Mouse (Mus musculus): ENCODE data around the gene Sertad2. TPM values are rescaled to one million over a fixed set of nuclear protein-coding genes. Genes with fewer than 3 reads are reported as not detected.

Gene Sertad2
- polyA plus RNA-seq, 1 experiment from 2014 or later, result 31.8 TPM

DNA sequence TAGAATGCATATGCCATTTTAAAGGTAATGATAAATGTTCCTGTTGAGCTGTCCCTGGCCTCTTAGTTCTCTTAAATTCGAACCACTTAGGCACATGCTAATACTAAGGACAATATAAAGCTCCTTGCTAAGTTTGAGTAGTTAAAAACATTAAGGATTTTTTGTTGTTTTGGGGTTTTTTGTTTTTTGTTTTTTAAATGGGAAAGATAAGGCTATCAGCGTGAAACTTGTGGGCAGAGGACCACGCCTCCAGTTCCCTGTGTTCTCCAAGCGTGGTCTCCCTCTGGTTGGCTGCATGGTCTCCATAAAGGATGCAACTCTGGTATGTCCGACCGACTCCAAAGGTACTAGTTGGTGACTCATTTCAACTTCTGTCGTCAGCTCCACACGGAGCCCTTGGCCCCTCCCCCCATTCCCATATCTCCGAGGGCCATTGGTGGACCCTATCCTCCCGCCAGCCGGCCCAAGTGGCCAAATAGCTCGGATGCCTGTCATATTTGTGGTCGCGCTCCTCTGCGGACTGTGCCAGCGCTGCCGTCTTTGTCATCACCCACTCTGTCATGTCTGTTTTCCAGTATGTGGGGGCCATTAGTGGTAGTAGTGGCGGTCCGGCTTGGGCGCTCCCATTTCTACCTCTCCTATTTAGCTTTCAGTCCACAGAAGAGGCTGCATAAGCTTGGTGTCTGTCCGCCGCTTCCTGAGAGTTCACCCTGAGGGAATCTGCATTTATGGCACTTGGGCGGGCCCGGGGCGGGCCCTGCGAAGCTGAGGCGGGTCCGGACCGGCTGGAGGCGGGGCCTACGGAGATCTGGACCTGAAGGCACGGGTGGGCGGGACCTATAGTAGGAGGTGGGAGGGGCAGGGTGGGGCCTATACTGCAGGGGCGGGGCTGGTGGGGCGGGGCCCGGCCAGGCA, 88.2 kb downstream of the Sertad2 start:
- H3K4me3 ChIP-seq, result peak overlapping the region; percentile 89
- no peaks in the 10 kb centered on the region for H3K36me3 ChIP-seq
- H3K9me3 ChIP-seq, result no peaks in the 10 kb centered on the region
- peaks cover 43% of the 10 kb centered on the region for H3K4me1 ChIP-seq (replicated peaks)
- H3K27ac ChIP-seq, result peak overlapping the region; percentile 95
- no peaks in the 10 kb centered on the region for H3K27me3 ChIP-seq (ENCODE audit: insufficient read depth, poor library complexity, severe bottlenecking)
- DNase-seq (ENCODE audit: low spot score), result peak; percentile 96
- 2% methylated on average over 36 of the region's 36 CpGs for WGBS

DNA sequence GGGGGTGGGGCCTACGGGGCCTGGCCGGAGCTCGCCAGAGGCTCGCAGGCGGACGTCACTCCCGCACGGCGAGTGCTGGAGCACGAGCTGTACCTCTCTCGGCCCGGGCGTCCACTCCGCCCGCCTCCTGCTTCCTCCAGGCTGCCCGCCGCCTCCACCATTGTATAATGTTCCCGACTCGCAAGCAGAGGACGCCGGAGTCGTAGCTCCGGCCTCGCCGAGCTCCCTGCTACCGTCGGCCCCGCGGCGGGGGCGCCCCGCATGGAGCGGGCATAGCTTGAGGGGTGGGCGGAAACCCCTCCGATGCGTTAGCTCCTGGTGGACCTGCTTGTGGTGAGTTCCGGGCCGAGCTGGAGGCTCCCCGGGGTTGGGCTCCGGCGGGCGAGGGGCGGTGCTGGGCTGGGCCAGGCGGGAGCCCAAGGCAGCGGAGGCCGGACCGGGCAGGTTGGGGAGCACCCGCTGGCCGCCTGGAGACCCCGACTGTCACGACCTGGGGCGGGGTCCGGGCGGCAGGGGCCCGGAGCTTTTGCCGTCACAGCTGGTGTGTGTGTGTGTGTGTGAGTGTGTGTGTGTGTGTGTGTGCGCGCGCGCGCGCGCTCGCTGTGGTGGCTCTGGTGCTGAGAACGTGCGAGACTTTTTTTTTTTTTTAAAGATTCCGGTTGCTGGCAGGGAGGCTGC, 89.0 kb downstream of the Sertad2 start:
- H3K4me1 ChIP-seq (replicated peaks), result peaks cover 47% of the 10 kb centered on the region
- H3K27ac ChIP-seq, result peak overlapping the region; percentile 95
- no peaks in the 10 kb centered on the region for H3K27me3 ChIP-seq (ENCODE audit: insufficient read depth, poor library complexity, severe bottlenecking)
- H3K36me3 ChIP-seq, result no peaks in the 10 kb centered on the region
- DNase-seq (ENCODE audit: low spot score), result no peak
- H3K4me3 ChIP-seq, result peak overlapping the region; percentile 89
- H3K9me3 ChIP-seq, result no peaks in the 10 kb centered on the region
- WGBS, result under 1% methylated on average over 67 of the region's 67 CpGs

- H3K4me1 ChIP-seq (replicated peaks), result peaks cover 47% of the 10 kb centered on the region
- under 1% methylated on average over 13 of the region's 13 CpGs for WGBS
Observed at GRCm38 (mm10) chr11:20632619-20632965, 89.5 kb downstream of the Sertad2 start.

GRCm38 (mm10) chr11:20634543-20634942, 91.5 kb downstream of the Sertad2 start:
- 75% methylated on average over 1 of the region's 1 CpGs for WGBS

More at GRCm38 (mm10) chr11:20632619-20632965, 89.5 kb downstream of the Sertad2 start:
- no peaks in the 10 kb centered on the region for H3K9me3 ChIP-seq
- no peaks in the 10 kb centered on the region for H3K27me3 ChIP-seq (ENCODE audit: insufficient read depth, poor library complexity, severe bottlenecking)
- no peak for DNase-seq (ENCODE audit: low spot score)
- peak overlapping the region; percentile 95 for H3K27ac ChIP-seq
- no peaks in the 10 kb centered on the region for H3K36me3 ChIP-seq
- H3K4me3 ChIP-seq, result peak overlapping the region; percentile 89

GRCm38 (mm10) chr11:20635646-20636045, 92.6 kb downstream of the Sertad2 start:
- Histone ChIP-seq H3K9me3 (no peaks in the 10 kb centered on the region), H3K27me3 (ENCODE audit: insufficient read depth, poor library complexity, severe bottlenecking) (no peaks in the 10 kb centered on the region), H3K36me3 (no peaks in the 10 kb centered on the region), H3K4me3 (peak overlapping the region; percentile 16), H3K4me1 (replicated peaks) (peaks cover 64% of the 10 kb centered on the region), H3K27ac (peak overlapping the region; percentile 79)
- no peak for DNase-seq (ENCODE audit: low spot score)
- WGBS, result 28% methylated on average over 6 of the region's 6 CpGs

More at GRCm38 (mm10) chr11:20634543-20634942, 91.5 kb downstream of the Sertad2 start:
- Histone ChIP-seq H3K4me1 (replicated peaks) (peaks cover 53% of the 10 kb centered on the region), H3K4me3 (no peak overlapping the region), H3K9me3 (no peaks in the 10 kb centered on the region), H3K36me3 (no peaks in the 10 kb centered on the region), H3K27me3 (ENCODE audit: insufficient read depth, poor library complexity, severe bottlenecking) (no peaks in the 10 kb centered on the region), H3K27ac (peak overlapping the region; percentile 60)
- no peak for DNase-seq (ENCODE audit: low spot score)

DNA sequence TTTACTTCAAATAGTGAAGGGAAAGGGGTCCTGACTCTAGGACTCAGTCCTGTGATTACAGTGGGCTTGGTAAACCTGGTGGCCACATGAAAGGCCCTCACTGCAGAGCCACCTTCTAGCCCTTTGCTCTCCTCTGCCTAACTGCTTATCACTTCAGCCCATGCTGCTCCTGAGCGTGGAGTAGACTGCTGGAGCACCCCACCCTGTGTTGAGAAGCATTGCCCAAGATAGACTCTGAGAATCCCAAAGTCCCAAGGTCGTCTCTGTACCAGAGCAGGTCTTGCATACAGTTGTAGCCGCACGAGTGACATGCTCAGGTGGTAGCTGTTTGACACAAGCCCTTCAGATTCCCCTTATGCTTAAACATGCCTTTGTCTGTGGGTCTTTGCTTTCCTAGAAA, 93.1 kb downstream of the Sertad2 start:
- no peaks in the 10 kb centered on the region for H3K36me3 ChIP-seq
- H3K9me3 ChIP-seq, result no peaks in the 10 kb centered on the region
- DNase-seq (ENCODE audit: low spot score), result no peak
- H3K27ac ChIP-seq, result peak overlapping the region; percentile 79
- 58% methylated on average over 4 of the region's 4 CpGs for WGBS
- H3K27me3 ChIP-seq (ENCODE audit: insufficient read depth, poor library complexity, severe bottlenecking), result no peaks in the 10 kb centered on the region
- H3K4me3 ChIP-seq, result peak overlapping the region; percentile 9; the same call in 1 of the 2 replicates
- H3K4me1 ChIP-seq (replicated peaks), result peaks cover 65% of the 10 kb centered on the region

DNA sequence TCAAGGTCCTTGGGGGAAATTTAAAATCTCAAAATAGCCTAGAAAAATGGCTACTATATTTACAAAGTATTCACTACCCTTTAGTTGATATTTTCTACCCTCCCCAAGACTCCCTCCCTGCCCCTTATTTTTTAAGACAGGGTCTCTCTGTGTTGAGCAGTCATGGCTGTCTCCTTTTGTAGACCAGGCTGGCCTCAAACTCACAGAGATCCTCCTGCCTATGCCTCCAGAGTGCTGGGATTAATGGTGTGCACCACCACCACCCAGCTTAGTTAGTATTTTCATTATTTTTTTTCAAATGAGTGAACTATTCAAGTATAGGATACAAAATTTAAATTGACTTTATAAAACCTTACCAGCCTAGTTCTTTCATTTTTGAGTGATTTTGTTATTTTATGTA, 94.0 kb downstream of the Sertad2 start:
- H3K4me1 ChIP-seq (replicated peaks), result peaks cover 65% of the 10 kb centered on the region
- no peak overlapping the region for H3K27ac ChIP-seq
- H3K27me3 ChIP-seq (ENCODE audit: insufficient read depth, poor library complexity, severe bottlenecking), result no peaks in the 10 kb centered on the region
- no peaks in the 10 kb centered on the region for H3K36me3 ChIP-seq
- no peak overlapping the region for H3K4me3 ChIP-seq
- DNase-seq (ENCODE audit: low spot score), result no peak
- no peaks in the 10 kb centered on the region for H3K9me3 ChIP-seq

GRCm38 (mm10) chr11:20638841-20639240, 95.8 kb downstream of the Sertad2 start:
- no peaks in the 10 kb centered on the region for H3K36me3 ChIP-seq
- WGBS, result 27% methylated on average over 3 of the region's 3 CpGs
- no peaks in the 10 kb centered on the region for H3K9me3 ChIP-seq
- H3K4me3 ChIP-seq, result no peak overlapping the region
- peak; percentile 81 for DNase-seq (ENCODE audit: low spot score)
- peaks cover 59% of the 10 kb centered on the region for H3K4me1 ChIP-seq (replicated peaks)
- H3K27ac ChIP-seq, result no peak overlapping the region
- H3K27me3 ChIP-seq (ENCODE audit: insufficient read depth, poor library complexity, severe bottlenecking), result no peaks in the 10 kb centered on the region

- Histone ChIP-seq H3K9me3 (no peaks in the 10 kb centered on the region), H3K27me3 (ENCODE audit: insufficient read depth, poor library complexity, severe bottlenecking) (no peaks in the 10 kb centered on the region), H3K36me3 (no peaks in the 10 kb centered on the region), H3K4me1 (replicated peaks) (peaks cover 59% of the 10 kb centered on the region), H3K27ac (peak overlapping the region; percentile 87), H3K4me3 (peak overlapping the region; percentile 38)
- WGBS, result 1% methylated on average over 11 of the region's 11 CpGs
- DNase-seq (ENCODE audit: low spot score), result peak; percentile 75
Observed at GRCm38 (mm10) chr11:20639918-20640447, 96.9 kb downstream of the Sertad2 start.

DNA sequence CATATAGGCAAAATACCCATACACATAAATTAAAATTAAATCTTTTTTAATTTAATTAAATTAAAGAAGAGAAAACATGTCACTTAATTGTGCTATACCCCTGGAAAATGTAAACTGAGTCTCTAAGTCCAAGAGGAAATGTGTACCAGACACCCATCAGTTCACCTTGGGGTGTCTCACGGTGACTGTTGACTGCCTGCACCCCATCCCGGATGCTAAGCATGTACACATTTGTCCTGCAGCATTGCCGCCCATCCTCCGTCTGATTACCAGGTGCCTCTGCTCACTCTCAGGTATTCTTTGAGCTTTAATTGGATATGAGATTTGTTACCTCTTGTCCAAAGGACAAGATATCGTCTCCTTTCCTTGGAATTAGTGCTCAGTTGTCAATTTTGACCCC, 99.3 kb downstream of the Sertad2 start:
- WGBS, result 90% methylated on average over 5 of the region's 5 CpGs
- no peak overlapping the region for H3K4me3 ChIP-seq
- H3K27me3 ChIP-seq (ENCODE audit: insufficient read depth, poor library complexity, severe bottlenecking), result no peaks in the 10 kb centered on the region
- H3K9me3 ChIP-seq, result no peaks in the 10 kb centered on the region
- peaks cover 65% of the 10 kb centered on the region for H3K4me1 ChIP-seq (replicated peaks)
- no peak for DNase-seq (ENCODE audit: low spot score)
- H3K36me3 ChIP-seq, result no peaks in the 10 kb centered on the region
- no peak overlapping the region for H3K27ac ChIP-seq

DNA sequence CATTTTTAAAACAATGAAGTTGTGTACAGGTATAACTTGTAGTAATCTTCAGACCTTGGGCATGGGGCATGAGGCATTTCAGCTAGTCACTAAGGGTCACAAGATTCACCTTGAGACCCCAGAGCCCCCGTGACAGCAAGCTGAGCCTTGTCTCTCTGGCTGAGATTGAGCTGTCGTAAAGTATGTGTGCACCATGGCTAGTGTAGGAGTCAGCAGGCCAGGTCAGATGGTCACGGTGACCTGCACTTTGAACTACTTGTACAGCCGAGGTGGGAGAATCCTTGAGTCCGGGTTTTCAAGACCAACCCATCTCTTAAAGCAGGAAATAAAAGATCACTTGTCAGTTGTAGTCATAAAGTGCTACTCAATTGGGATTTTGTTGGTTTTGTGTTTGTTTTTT, 100.1 kb downstream of the Sertad2 start:
- H3K36me3 ChIP-seq, result peaks cover 2% of the 10 kb centered on the region
- H3K9me3 ChIP-seq, result no peaks in the 10 kb centered on the region
- 57% methylated on average over 5 of the region's 5 CpGs for WGBS
- DNase-seq (ENCODE audit: low spot score), result no peak
- peaks cover 73% of the 10 kb centered on the region for H3K4me1 ChIP-seq (replicated peaks)
- H3K27me3 ChIP-seq (ENCODE audit: insufficient read depth, poor library complexity, severe bottlenecking), result no peaks in the 10 kb centered on the region
- no peak overlapping the region for H3K27ac ChIP-seq
- H3K4me3 ChIP-seq, result no peak overlapping the region

DNA sequence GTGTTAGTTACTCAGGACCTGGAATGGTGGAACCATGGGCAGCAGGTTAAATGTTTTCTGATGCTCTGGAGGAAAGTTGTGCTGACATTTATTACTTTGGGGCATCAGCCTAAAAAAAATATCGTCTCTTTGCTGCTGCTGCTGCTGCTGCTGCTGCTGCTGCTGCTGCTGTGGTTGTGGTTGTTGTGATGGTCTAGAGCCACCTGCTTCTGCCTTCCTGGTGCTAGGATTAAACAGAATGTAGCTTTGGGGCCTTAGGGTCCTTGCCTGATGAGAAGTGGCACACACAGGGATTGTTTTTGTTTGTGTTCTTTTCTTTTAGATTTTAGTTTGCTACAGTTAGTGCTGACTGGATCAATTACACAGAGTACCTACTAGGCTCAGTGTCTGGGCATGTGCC, 101.1 kb downstream of the Sertad2 start:
- Histone ChIP-seq H3K4me1 (replicated peaks) (peaks cover 82% of the 10 kb centered on the region), H3K27ac (peak overlapping the region; percentile 45), H3K27me3 (ENCODE audit: insufficient read depth, poor library complexity, severe bottlenecking) (no peaks in the 10 kb centered on the region), H3K4me3 (no peak overlapping the region), H3K36me3 (peaks cover 8% of the 10 kb centered on the region), H3K9me3 (no peaks in the 10 kb centered on the region)
- DNase-seq (ENCODE audit: low spot score), result no peak
- 76% methylated on average over 1 of the region's 1 CpGs for WGBS

- WGBS, result 56% methylated on average over 6 of the region's 6 CpGs
Observed at GRCm38 (mm10) chr11:20644872-20645271, 101.8 kb downstream of the Sertad2 start.

More at GRCm38 (mm10) chr11:20644872-20645271, 101.8 kb downstream of the Sertad2 start:
- H3K9me3 ChIP-seq, result no peaks in the 10 kb centered on the region
- no peak overlapping the region for H3K4me3 ChIP-seq
- H3K36me3 ChIP-seq, result peaks cover 8% of the 10 kb centered on the region
- H3K27ac ChIP-seq, result 0 out of 2 replicates have a peak overlapping the region, but pooled peaks have one; percentile 0
- peak; percentile 2 for DNase-seq (ENCODE audit: low spot score)
- peaks cover 82% of the 10 kb centered on the region for H3K4me1 ChIP-seq (replicated peaks)
- H3K27me3 ChIP-seq (ENCODE audit: insufficient read depth, poor library complexity, severe bottlenecking), result no peaks in the 10 kb centered on the region
